Mouse (Mus musculus) hindbrain, embryonic 11.5 days (tissue): ENCODE measurements at regions not wholly inside any gene's neighbourhood (a gene's known extent, or its start where the extent isn't known, plus 50 kb on each side); places are given as distances from the start of the nearest gene placed in this dataset.

Experiments used
- ATAC-seq: fragments of 200-750 bp; cut with Nextera tagmentation; 2 replicates; pipeline ENCODE4 v1.8.0; 2017; ENCODE audit warnings: mild to moderate bottlenecking, moderate TSS enrichment, moderate library complexity; ENCODE audit not compliant: low FRiP score
- DNase-seq: peaks from one replicate; pipeline ENCODE4 v3.0.0-alpha.2; 2015; ENCODE audit warnings: low spot score
- H3K27ac ChIP-seq: fragments of 300-500 bp; sonication (generic); 2 replicates; pipeline ENCODE4 v1.5.1; 2014; ENCODE audit warnings: mild to moderate bottlenecking, low read depth, low read length
- H3K27me3 ChIP-seq: fragments of 300-500 bp; sonication (generic); 2 replicates; pipeline ENCODE4 v1.6.1; 2014; ENCODE audit warnings: mild to moderate bottlenecking, low read length, moderate library complexity, mixed read lengths; ENCODE audit not compliant: control insufficient read depth, insufficient read depth
- H3K36me3 ChIP-seq: fragments of 300-500 bp; sonication (generic); 2 replicates; pipeline ENCODE4 v1.6.1; 2014; ENCODE audit warnings: mild to moderate bottlenecking, low read length, moderate library complexity, mixed read lengths; ENCODE audit not compliant: control insufficient read depth, insufficient read depth
- H3K4me1 ChIP-seq: fragments of 300-500 bp; sonication (generic); replicated peaks from 2 replicates; pipeline ENCODE4 v1.6.1; 2014; ENCODE audit warnings: low read length, mixed read lengths; ENCODE audit not compliant: control insufficient read depth, insufficient read depth
- H3K4me2 ChIP-seq: fragments of 300-500 bp; sonication (generic); replicated peaks from 2 replicates; pipeline ENCODE4 v1.6.1; 2014; ENCODE audit warnings: mild to moderate bottlenecking, low read depth, low read length
- H3K4me3 ChIP-seq: fragments of 300-500 bp; sonication (generic); 2 replicates; pipeline ENCODE4 v1.5.1; 2014; ENCODE audit warnings: low read depth, low read length
- H3K9ac ChIP-seq: fragments of 300-500 bp; sonication (generic); 2 replicates; pipeline ENCODE4 v1.6.1; 2014; ENCODE audit warnings: low read depth, low read length
- H3K9me3 ChIP-seq: fragments of 300-500 bp; sonication (generic); 2 replicates; pipeline ENCODE4 v1.6.1; 2016; ENCODE audit warnings: low read length; ENCODE audit not compliant: control insufficient read depth
- WGBS: fragments of 180-500 bp; shearing (Covaris S2); extraction: QIAGEN DNeasy Blood & Tissue Kit; methylation state at CpG from one replicate; pipeline ENCODE4 v1.1.7; 2014; 5-methylcytosine and 5-hydroxymethylcytosine counted together

DNA sequence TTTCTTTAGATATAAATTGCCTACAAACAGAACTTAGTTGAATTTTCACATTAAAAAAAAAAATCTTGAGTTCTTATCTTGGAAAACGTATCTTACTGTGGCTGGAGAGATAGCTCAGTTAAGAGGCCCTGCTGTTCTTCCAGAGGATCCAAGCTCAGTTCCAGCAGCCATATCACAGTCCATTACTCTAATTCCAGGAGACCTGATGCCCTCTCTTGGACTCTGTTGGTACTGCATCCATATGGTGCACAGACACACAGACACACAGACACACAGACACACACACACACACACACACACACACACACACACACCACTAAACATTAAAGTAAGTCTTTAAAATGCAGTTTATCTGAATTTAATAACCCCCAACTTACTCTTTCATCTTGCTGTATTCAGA, 132.7 kb upstream of the Nr4a3 start:
- no peak overlapping the region for H3K27ac ChIP-seq
- H3K4me2 ChIP-seq = no peak overlapping the region
- H3K9ac ChIP-seq = no peak overlapping the region
- DNase-seq (peak; percentile 10), ATAC-seq (no peak)
- 83% methylated on average over 1 of the region's 1 CpGs for WGBS
- no peaks in the 10 kb centered on the region for H3K4me1 ChIP-seq
- H3K9me3 ChIP-seq = no peaks in the 10 kb centered on the region; the same call in 1 of the 2 replicates
- H3K4me3 ChIP-seq = no peak overlapping the region
- H3K36me3 ChIP-seq = no peaks in the 10 kb centered on the region
- H3K27me3 ChIP-seq = no peaks in the 10 kb centered on the region

DNA sequence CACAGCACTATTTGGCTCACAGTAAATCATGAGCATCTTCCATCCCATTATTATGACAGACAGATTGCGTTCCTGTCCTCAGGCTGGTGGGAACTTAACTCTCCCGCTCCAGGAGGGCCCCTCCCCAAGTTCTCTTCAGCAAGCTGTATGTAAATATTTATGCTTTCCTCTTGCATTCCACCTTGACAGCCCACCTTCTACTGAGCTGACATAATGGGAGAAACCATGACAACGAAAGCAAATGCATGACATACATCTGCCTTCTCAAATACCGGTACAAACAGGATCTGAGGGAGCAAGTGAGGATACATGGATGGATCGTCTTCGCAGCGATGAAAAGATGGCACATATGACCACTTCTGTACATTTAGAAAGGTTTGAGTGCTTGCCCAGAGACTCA, 125.4 kb upstream of the Nr4a3 start:
- H3K4me2 ChIP-seq = no peak overlapping the region
- ATAC-seq (no peak), DNase-seq (no peak)
- no peak overlapping the region for H3K9ac ChIP-seq
- H3K4me3 ChIP-seq = no peak overlapping the region
- H3K36me3 ChIP-seq = no peaks in the 10 kb centered on the region
- no peaks in the 10 kb centered on the region for H3K27me3 ChIP-seq
- no peak overlapping the region for H3K27ac ChIP-seq
- H3K4me1 ChIP-seq = no peaks in the 10 kb centered on the region
- WGBS = 80% methylated on average over 7 of the region's 7 CpGs
- H3K9me3 ChIP-seq = no peaks in the 10 kb centered on the region

DNA sequence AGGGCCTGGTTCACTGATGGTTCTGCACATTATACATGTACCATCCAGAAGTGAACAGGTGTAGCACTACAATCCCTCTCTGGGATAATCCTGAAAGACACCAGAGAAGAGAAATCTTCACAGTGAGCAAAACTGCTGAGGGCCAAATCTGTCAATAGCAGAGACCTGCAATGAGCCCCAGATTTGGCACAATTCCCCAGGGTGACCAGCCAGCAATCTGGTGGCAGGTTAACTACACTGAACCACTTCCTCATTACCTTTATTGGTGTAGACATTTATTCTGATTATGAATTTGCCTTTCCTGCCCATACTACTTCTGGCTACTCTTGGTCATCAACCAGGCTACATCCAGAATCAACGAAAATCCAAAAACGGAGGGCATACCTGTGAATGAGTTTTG, 113.5 kb upstream of the Nr4a3 start:
- H3K4me2 ChIP-seq = no peak overlapping the region
- H3K27me3 ChIP-seq = no peaks in the 10 kb centered on the region
- no peaks in the 10 kb centered on the region for H3K4me1 ChIP-seq
- no peaks in the 10 kb centered on the region for H3K9me3 ChIP-seq
- 96% methylated on average over 2 of the region's 2 CpGs for WGBS
- DNase-seq (no peak), ATAC-seq (no peak)
- H3K4me3 ChIP-seq = no peak overlapping the region
- H3K9ac ChIP-seq = no peak overlapping the region
- no peak overlapping the region for H3K27ac ChIP-seq
- no peaks in the 10 kb centered on the region for H3K36me3 ChIP-seq

DNA sequence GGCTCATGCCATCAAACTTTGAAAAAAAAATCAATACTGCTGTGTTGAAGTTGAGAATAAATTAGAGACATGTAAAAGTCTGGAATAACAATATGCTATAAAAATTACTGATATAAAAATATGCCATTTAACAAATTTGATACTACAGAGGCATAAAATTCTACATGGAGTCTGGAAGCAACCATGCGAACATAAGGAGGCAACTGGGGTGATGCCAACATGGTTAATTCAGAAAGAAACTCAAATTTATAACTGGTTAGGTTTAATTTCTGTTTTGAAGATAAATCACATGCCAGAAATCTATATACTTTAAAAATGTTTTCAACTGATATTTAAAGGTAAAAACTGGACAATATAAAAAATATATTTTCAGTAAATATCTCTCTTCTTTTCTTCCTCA, 111.4 kb upstream of the Nr4a3 start:
- no peak for DNase-seq
- 91% methylated on average over 1 of the region's 1 CpGs for WGBS

DNA sequence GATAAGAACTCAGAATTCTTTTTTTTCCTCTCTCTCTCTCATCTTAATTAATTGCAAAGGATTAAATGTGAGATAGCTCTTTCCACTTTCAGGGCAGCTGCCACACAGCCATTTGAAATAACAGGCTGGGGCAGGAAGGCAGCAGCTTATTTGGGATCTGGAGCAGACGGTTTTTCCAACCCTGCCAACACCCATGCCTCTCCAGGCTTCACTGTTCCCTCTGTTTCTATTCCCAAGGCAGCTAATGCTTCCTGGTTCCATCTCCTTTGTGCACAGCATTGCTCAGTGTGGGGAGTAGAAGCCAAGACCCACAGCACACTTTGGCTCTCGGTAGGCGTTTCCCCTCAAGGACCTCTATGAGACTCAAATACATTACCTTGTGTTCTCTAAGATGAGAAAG, 109.4 kb upstream of the Nr4a3 start:
- Histone ChIP-seq H3K4me3 (no peak overlapping the region), H3K9me3 (no peaks in the 10 kb centered on the region), H3K36me3 (no peaks in the 10 kb centered on the region), H3K9ac (no peak overlapping the region), H3K27ac (no peak overlapping the region), H3K27me3 (no peaks in the 10 kb centered on the region), H3K4me2 (no peak overlapping the region), H3K4me1 (no peaks in the 10 kb centered on the region)
- ATAC-seq (no peak), DNase-seq (no peak)
- WGBS = 93% methylated on average over 3 of the region's 3 CpGs

More for the DNA sequence above, 111.4 kb upstream of the Nr4a3 start:
- H3K27ac ChIP-seq = no peak overlapping the region
- H3K36me3 ChIP-seq = no peaks in the 10 kb centered on the region
- no peak overlapping the region for H3K4me3 ChIP-seq
- no peak overlapping the region for H3K9ac ChIP-seq
- H3K4me1 ChIP-seq = no peaks in the 10 kb centered on the region
- no peak for ATAC-seq
- H3K9me3 ChIP-seq = no peaks in the 10 kb centered on the region
- no peak overlapping the region for H3K4me2 ChIP-seq
- H3K27me3 ChIP-seq = no peaks in the 10 kb centered on the region

DNA sequence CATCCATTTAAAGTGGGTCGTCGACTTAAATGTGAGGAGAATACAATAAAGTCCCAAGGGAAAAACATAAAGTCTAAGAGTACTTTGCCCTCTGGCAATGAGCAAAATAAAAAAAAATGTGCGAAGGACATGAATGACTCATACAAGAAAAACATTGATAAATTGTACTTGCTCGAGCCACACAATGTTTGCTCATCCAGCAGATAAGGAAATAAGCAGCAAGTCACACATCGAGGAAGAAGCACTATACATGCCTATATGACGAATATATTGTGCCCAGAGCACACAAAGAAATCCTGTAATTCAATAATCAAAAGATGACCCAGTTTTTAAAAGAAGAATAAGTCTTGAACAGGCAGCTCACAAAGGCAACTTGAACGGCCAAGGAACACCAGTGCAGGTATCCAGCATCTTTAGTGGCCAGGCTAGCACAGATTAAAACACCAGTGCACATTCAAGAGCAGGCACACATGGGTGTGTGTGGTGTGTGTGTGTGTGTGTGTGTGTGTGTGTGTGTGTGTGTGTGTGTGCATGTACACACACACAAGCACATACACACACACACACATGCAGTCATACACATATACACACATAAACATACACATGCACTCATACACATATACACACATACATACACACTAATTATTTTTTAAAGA, 108.4 kb upstream of the Nr4a3 start:
- no peaks in the 10 kb centered on the region for H3K9me3 ChIP-seq
- no peaks in the 10 kb centered on the region for H3K4me1 ChIP-seq
- H3K27ac ChIP-seq = no peak overlapping the region
- no peaks in the 10 kb centered on the region for H3K27me3 ChIP-seq
- H3K4me2 ChIP-seq = no peak overlapping the region
- DNase-seq = no peak
- no peak overlapping the region for H3K9ac ChIP-seq
- H3K36me3 ChIP-seq = no peaks in the 10 kb centered on the region
- no peak overlapping the region for H3K4me3 ChIP-seq
- ATAC-seq = no peak
- 84% methylated on average over 7 of the region's 7 CpGs for WGBS

DNA sequence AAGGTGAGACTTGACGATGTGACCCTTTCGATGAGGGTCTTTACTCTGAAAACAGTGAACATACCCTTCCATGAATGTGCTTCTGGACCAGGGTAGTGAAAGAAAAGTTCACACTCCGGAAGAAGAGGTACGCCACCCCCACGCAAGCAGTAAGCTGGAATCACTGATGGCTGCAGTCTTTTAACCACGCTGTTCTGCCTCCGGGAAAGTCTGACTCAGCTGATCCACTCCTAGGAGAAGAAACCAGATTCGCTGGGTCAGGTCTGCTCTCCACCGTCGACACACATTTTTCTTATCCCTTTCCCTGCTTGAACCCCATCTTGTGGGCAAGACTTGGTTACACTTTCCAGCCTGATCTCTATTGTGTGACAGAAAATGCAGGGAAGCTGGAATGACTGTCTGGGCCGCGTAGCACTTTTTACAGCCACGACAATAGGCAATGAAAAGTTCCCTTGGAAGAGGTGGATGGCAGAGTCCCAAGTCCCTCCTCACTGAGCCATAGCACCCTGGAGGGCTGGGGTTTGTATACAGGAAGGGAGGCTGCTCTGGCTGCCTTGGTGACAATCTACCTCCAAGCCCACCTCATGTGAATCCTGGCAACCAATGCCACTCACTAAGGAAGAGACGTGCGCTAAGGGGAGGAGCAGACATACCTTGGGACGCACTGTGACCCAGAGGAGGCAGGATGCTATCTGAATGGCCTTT, 96.9 kb upstream of the Nr4a3 start:
- H3K4me2 ChIP-seq = no peak overlapping the region
- H3K36me3 ChIP-seq = no peaks in the 10 kb centered on the region
- ATAC-seq (no peak), DNase-seq (no peak)
- H3K27me3 ChIP-seq = no peaks in the 10 kb centered on the region
- no peaks in the 10 kb centered on the region for H3K4me1 ChIP-seq
- H3K27ac ChIP-seq = no peak overlapping the region
- no peaks in the 10 kb centered on the region for H3K9me3 ChIP-seq
- WGBS = 75% methylated on average over 16 of the region's 16 CpGs
- no peak overlapping the region for H3K4me3 ChIP-seq
- H3K9ac ChIP-seq = no peak overlapping the region

DNA sequence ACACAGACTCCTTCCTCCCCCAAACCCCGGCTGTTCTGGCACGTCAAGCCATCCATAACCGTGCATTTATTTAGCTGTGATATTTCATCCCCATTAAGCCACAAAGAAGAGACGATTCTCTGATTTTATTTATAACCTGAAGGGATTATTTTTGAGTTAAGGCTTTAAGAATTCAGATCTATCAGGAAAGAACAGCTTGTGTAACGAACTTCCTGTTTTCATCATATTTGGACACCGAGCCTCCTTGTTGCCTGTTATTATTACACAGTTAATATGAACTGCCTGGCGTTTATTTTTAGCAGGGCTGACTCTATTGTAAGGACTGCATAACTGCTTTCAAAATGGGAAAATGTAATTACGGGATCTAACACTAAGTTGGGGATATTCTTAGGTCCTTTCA, 96.2 kb upstream of the Nr4a3 start:
- DNase-seq (no peak), ATAC-seq (no peak)
- no peaks in the 10 kb centered on the region for H3K27me3 ChIP-seq
- H3K4me1 ChIP-seq = no peaks in the 10 kb centered on the region
- no peaks in the 10 kb centered on the region for H3K36me3 ChIP-seq
- H3K9me3 ChIP-seq = no peaks in the 10 kb centered on the region
- WGBS = 78% methylated on average over 8 of the region's 8 CpGs
- H3K4me3 ChIP-seq = no peak overlapping the region
- H3K27ac ChIP-seq = no peak overlapping the region
- no peak overlapping the region for H3K9ac ChIP-seq
- H3K4me2 ChIP-seq = no peak overlapping the region
